Mouse (Mus musculus) kidney, adult 8-10 months (tissue): ENCODE data around the gene Acy3.
"Not testable (repeated sequence)": the region's sequence is repeated elsewhere in the genome, so short reads cannot be mapped to it uniquely, and the experiment has no call there.

Experiments
- DNase-seq, 2 experiments: peaks; one replicate each; pipeline ENCODE4 v3.0.0; 2022

Gene Acy3

GRCm38 (mm10) chr19:3986334-3986733 is at the start of gene Acy3:
Acy3 (plus strand) TSS chr19:3986570.
- peak; percentile 97 to 98 for DNase-seq

DNA sequence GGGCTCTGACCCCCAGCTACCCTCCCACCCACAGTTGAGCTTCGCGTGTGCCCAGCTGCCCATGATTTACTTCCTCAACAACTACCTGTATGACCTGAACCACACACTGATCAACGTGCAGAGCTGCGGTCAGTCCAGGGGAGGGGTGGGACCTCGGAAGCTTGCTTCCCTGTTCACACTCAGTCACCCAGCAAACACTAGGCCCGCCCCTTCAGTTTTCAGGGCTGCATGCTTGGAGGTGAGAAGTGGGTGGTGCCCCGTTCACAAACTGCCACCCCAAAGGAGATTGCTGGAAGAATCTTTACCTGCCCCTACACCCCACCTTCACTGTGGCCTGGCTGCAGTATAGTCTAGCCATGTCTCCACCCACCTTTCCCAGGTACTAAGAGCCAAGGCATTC is 44.1 kb upstream of the Acy3 start:
- DNase-seq = no peak

DNA sequence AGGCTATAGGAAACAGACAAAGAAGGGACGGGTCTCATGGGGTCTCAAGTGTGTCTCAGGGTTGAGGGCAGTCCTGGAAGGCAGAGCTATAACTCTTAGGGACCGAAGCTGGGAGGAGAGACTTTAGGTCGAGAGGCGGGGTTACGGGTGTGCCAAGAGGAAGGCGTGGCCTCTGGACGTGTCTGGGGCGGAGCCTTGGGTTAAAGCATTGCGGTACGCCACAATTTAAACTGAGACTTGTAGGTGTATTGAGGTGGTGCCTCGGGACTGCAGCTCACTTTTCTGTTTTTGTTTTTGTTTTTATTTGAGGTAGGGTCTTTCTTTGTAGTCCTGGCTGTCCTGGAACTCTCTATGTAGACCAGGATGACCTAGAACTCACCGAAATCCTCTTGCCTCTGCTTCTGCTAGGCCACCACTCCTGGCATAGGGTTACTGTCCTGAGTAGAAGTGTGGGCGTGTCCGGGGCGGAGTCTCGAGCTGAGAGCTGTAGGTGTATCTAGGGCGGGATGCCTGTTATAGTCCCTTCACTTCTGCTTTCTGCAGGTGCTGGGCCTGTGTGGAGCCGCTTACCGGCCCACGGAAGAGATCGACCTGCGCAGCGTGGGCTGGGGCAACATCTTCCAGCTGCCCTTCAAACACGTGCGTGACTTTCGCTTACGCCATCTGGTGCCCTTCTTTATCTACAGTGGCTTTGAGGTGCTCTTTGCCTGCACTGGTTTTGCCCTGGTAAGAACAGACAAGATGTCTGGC is 43.2 kb upstream of the Acy3 start:
- DNase-seq = peak in 1 of 2 experiments; percentile 54

DNA sequence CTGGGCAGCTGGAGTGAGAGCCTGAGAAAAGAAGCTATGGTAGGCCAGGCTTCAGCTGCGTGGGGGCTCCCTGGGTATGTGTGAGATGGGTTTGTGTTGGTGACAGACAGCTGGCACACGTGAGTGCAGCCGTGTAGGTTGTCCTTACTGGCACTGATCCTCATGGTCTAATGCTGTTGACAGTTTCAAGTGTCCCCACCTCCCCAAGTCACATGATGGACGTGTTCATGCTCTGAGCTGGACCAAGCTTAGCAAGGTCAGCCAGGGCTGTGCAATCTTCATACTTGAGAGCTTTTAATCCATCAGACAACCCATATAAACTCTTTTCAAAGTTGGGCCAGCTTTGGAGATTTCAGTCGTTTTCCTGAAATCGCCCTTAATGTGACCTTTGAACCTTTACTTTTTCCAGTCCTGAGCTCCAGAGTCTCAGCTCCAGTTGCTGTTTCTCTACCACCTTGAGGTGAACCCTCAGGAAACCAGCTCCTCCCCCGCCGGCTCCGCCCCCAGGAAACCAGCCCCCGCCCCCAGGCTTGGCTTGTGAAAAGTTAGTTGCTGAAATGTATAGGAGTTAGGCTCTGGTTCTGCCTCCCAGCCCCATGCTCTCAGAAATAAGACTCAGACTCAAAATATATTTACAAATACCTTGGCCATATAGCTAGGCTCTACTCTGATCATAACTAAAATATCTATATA is 40.4 kb upstream of the Acy3 start:
- DNase-seq = peak in 1 of 2 experiments; percentile 77

GRCm38 (mm10) chr19:3946715-3947114 is 39.7 kb upstream of the Acy3 start:
- peak; percentile 73 to 88 for DNase-seq

- no peak for DNase-seq
These were observed 38.6 kb upstream of the Acy3 start for GRCm38 (mm10) chr19:3947813-3948212.

DNA sequence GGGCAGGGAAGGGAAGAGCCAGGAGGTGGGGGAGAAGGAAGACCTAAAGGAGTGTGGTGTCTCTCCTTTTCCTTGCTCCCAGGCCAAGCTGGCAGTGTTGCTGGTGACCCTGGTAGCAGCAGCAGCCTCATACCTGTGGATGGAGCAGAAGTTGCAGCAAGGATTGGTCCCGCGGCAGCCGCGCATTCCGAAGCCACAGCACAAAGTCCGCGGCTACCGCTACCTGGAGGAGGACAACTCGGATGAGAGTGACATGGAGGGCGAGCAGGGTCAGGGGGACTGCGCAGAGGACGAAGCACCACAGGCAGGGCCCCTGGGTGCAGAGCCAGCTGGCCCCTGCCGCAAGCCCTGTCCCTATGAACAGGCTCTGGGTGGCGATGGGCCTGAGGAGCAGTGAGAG is 37.8 kb upstream of the Acy3 start:
- peak; percentile 46 to 54 for DNase-seq

DNA sequence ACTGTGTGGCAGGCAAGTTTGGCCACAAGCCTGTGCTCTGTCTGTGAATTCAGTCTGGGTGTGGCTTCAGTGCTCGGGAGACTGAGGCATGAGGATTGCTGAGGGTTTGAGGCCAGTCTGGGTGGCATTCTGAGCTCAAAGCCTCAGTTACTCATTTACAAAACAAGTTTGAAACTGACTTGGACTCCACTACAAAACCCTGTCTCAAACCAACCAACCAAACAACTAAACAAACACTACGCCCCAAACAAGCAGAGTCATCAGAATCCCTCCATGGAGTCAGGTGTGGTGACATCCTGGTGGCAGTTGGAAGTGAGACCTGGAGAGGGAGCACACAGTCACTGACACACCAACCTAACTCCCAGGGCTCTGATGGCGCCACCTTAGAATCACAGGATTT is 36.0 kb upstream of the Acy3 start:
- DNase-seq = peak; percentile 53 to 62

- DNase-seq = no peak
These were observed 34.9 kb upstream of the Acy3 start for GRCm38 (mm10) chr19:3951461-3951860.

- no peak for DNase-seq
These were observed 34.3 kb upstream of the Acy3 start for GRCm38 (mm10) chr19:3952099-3952498.

DNA sequence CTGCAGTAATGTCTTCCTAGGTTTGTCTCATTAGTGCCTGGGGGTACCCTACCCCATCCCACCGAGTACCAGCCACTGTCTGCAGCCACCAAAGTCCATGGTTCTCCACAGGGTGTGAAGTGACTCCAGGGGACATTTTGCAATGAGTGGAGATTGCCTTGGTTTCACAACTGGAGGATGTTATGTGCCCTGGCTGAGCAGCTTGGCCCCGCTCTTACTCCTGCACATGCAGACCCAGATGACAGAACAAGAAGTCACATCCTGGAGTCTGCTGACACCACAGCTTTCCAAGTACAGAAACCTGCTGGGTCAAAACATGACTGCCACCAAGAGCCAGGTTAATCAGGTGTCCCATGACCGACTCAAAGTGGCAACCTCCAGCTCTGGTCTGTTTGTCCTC is 31.3 kb upstream of the Acy3 start:
- no peak for DNase-seq

GRCm38 (mm10) chr19:3955804-3956203 is 30.6 kb upstream of the Acy3 start:
- DNase-seq = no peak

GRCm38 (mm10) chr19:3957296-3958036 is 28.9 kb upstream of the Acy3 start:
- peak in 1 of 2 experiments; percentile 57 for DNase-seq

GRCm38 (mm10) chr19:3958470-3958869 is 27.9 kb upstream of the Acy3 start, which contains the start of gene Aldh3b3:
Aldh3b3 (plus strand) TSS chr19:3958645.
- DNase-seq = peak in 1 of 2 experiments; percentile 41

DNA sequence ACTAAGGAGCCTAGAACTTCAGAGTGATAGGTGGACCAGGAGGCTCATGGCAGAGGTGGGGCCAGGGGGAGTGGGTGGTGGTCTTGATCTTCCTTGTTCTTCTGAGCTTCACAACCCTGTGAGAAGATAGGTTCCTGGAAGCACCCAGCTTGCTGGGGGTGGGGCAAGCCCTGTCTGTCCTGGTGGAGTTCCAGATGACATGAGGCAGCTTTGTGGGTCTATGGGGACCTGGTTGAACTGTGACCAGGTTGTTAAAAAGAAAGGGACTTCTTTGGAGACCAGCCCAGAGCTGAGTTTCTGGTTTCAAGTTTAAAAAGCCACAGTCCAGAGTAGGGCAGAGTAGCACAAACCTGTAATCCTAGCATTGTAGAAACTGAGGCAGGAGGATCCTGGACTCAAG is 27.3 kb upstream of the Acy3 start:
- peak; percentile 64 to 75 for DNase-seq

DNA sequence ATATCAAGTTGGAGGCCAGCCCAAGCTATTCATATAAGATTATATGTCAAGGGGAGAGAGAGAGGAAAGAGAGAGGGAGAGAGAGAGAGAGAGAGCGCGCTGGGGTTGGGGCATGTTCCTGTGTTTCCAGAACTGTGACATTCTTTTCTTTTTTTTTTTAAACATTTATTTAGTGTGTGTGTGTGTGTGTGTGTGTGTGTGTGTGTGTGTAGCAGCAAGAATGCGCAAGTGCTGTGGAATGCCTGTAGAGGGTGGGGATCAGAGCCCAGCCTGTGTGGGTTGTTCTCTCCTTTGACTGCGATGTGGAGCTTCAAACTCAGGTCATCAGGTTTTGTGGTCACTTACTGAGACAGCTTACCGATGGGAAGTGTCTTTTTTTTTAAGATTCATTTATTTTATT is 26.2 kb upstream of the Acy3 start:
- no peak for DNase-seq

DNA sequence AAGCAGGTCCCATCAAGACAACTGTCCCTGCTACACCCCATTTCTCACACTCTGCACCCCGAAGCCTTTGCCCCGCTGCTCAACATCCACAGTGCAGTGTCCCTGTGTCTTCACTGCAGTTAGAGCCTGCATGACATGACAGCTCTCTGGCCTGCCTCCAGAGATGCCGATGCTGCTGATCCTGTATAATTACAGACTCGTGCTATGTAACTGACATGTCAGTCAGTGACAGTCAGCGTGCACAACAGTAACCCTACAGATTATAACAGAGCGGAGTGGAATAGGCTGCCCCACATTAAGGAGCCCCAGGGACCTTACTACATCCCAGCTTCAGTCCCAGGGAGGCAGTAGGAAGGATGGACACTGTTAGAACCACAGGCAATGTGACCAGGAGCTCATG is 24.6 kb upstream of the Acy3 start:
- not testable (repeated sequence) for DNase-seq

GRCm38 (mm10) chr19:3962469-3962868 is 23.9 kb upstream of the Acy3 start:
- DNase-seq = peak in 1 of 2 experiments; percentile 25

DNA sequence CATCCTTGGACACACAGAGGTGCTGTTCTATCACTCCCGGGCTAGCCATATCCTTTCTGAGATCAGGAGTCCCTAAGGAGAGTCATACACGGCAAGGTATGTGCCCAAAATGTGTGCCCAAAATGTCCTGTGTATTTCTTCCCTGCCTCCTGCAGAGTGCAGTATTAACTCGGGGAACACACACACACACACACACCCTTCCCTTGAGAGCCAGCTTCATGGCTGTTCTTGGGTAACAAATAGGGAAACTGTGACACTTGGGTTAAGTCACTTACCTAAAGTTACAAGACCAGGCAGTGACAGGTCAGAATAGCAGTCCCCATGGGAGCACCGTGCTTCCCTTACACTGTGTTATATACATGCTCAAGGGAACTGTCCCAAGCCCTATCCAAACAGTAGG is 22.3 kb upstream of the Acy3 start:
- DNase-seq = no peak

- DNase-seq = no peak
These were observed 19.9 kb upstream of the Acy3 start for GRCm38 (mm10) chr19:3966330-3967075.

DNA sequence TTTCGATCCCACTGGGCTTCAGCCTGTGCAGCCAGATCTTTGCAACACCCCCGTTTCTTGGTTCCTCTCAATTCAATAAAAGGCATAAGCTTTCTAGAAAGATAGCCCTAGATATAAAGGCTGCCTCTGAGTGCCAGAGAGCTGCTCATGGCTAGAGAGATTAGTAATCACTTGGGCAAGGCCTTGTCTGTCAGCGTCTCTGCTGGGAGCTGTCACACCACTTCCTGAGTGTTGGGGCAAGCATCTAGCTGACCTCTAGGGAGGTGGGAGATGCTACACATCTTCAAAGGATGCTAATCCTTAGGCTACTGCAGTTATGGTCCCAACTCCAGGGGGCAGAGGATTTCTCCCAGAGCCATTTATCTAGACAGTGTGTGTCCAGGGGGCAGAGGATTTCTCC is 19.1 kb upstream of the Acy3 start:
- no peak for DNase-seq

DNA sequence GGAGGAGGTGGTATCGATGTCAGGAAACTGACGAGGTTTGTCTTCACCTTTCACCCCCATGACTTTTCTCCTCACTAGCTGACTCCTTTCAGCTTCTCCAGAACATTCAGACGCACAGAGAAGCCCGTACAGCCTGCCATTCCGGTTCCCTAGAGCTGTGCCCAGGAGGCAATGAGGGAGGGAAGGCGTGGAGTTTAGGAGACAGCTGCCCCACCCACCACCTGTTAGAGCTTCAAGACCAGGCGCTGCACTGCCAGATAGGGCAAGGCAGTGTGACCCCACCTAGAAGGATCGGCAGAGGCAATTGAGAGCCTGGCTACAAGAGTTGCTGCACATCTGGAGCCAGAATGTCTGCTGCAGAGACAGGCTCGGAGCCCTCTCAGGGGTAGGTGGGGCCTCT is 14.1 kb upstream of the Acy3 start, which contains the start of gene Aldh3b2:
TSS of gene Aldh3b2 (plus strand) at position 100 of the 400 bp plus-strand sequence.
- DNase-seq = no peak

GRCm38 (mm10) chr19:3974608-3975007 is 11.8 kb upstream of the Acy3 start:
- not testable (repeated sequence) for DNase-seq
